Mouse (Mus musculus) hindbrain, embryonic 15.5 days (tissue): ENCODE results near the gene Hmx1. TPM values are rescaled to one million over a fixed set of nuclear protein-coding genes. Genes with fewer than 3 reads are reported as not detected.

Experiments
- ATAC-seq: fragments of 200-750 bp; cut with Nextera tagmentation; 2 replicates; pipeline ENCODE4 v1.8.0; 2017; ENCODE audit warnings: low read depth, moderate number of reproducible peaks, moderate TSS enrichment; ENCODE audit not compliant: low FRiP score
- H3K27ac ChIP-seq: fragments of 300-500 bp; sonication (generic); replicated peaks from 2 replicates; pipeline ENCODE4 v1.5.1; 2015; ENCODE audit warnings: mild to moderate bottlenecking, inconsistent platforms
- H3K27me3 ChIP-seq: fragments of 300-500 bp; sonication (generic); 2 replicates; pipeline ENCODE4 v1.6.1; 2015; ENCODE audit warnings: control low read depth, inconsistent platforms
- H3K36me3 ChIP-seq: fragments of 300-500 bp; sonication (generic); 2 replicates; pipeline ENCODE4 v1.6.1; 2015; ENCODE audit warnings: control low read depth, inconsistent platforms
- H3K4me1 ChIP-seq: fragments of 300-500 bp; sonication (generic); replicated peaks from 2 replicates; pipeline ENCODE4 v1.6.1; 2015; ENCODE audit warnings: control low read depth, inconsistent platforms
- H3K4me2 ChIP-seq: fragments of 300-500 bp; sonication (generic); 2 replicates; pipeline ENCODE4 v1.6.1; 2015; ENCODE audit warnings: moderate library complexity, mild to moderate bottlenecking, inconsistent platforms
- H3K4me3 ChIP-seq: fragments of 300-500 bp; sonication (generic); 2 replicates; pipeline ENCODE4 v1.5.1; 2015; ENCODE audit warnings: mild to moderate bottlenecking, inconsistent platforms
- H3K9ac ChIP-seq: fragments of 300-500 bp; sonication (generic); 2 replicates; pipeline ENCODE4 v1.6.1; 2015; ENCODE audit warnings: inconsistent platforms
- H3K9me3 ChIP-seq: fragments of 300-500 bp; sonication (generic); 2 replicates; pipeline ENCODE4 v1.6.1; 2016; ENCODE audit warnings: control low read depth, inconsistent platforms
- WGBS: fragments of 180-500 bp; shearing (Covaris S2); methylation state at CpG from one replicate; pipeline ENCODE4 v1.1.7; 2015; 5-methylcytosine and 5-hydroxymethylcytosine counted together
- polyA plus RNA-seq: library from polyadenylated mRNA; unstranded; fragments of >200 nt; fragmentation: Nextera tagmentation; extraction: Ambion mirVana; gene quantifications from 2 replicates; pipeline ENCODE4 v1.2.1, GENCODE M21; 2015

Gene Hmx1
- polyA plus RNA-seq, 1 experiment from 2014 or later = not detected

DNA sequence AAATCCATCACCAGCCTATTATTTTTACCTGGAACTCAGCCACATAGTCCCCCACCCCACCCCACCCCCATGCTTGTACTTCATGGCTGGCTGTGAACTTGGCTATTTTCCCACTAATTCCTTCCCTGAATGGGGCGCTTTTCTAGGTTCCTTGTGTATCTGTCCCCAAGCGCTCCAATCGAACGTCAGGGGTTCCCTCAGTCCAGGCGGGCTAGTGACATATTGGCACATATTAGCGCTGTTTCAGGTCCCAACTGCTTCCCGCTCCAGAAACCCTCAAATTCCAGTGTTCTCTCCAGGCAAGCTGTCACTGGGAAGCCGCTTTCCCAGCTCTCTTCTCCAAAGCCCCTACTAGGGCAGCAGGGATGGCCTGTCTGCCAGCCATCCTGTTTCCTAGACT lies 12.3 kb downstream of the Hmx1 start:
- no peak overlapping the region for H3K4me3 ChIP-seq
- no peaks in the 10 kb centered on the region for H3K9me3 ChIP-seq
- H3K27me3 ChIP-seq = peaks cover 81% of the 10 kb centered on the region
- H3K4me1 ChIP-seq = peaks cover 12% of the 10 kb centered on the region
- no peak overlapping the region for H3K9ac ChIP-seq
- H3K27ac ChIP-seq = no peak overlapping the region
- 4% methylated on average over 8 of the region's 8 CpGs for WGBS
- H3K36me3 ChIP-seq = no peaks in the 10 kb centered on the region
- no peak overlapping the region for H3K4me2 ChIP-seq
- no peak for ATAC-seq

GRCm38 (mm10) chr5:35407411-35407930 lies 18.6 kb downstream of the Hmx1 start:
- H3K27ac ChIP-seq = no peak overlapping the region
- no peak overlapping the region for H3K4me3 ChIP-seq
- H3K9me3 ChIP-seq = no peaks in the 10 kb centered on the region
- H3K27me3 ChIP-seq = peaks cover 42% of the 10 kb centered on the region
- no peaks in the 10 kb centered on the region for H3K36me3 ChIP-seq
- no peak overlapping the region for H3K9ac ChIP-seq
- no peaks in the 10 kb centered on the region for H3K4me1 ChIP-seq
- WGBS = 66% methylated on average over 9 of the region's 9 CpGs
- no peak for ATAC-seq
- no peak overlapping the region for H3K4me2 ChIP-seq

DNA sequence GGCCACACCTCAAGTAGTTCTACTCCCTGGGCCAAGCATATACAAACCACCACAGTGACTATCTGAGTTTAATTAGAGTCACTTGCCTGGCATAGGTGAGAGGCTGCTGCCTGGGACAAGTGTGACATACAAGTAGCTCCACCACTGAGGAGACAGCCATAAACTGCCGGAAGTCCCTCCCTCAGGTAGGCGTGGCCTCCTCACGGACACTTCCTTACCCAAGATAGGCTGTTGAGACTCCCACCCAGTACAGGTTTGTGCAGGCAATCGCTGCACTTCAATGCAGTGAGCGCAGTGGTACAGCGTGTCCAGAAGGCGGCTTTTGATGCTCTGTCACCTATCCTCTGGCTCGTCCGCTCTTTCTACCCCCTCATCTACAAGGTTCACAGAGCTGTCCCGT lies 22.1 kb downstream of the Hmx1 start:
- Histone ChIP-seq H3K27me3 (peaks cover 30% of the 10 kb centered on the region), H3K4me3 (no peak overlapping the region), H3K4me1 (0 out of 2 replicates have a peak, but pooled peaks cover 5% of the 10 kb centered on the region), H3K9ac (no peak overlapping the region), H3K36me3 (no peaks in the 10 kb centered on the region), H3K4me2 (no peak overlapping the region), H3K9me3 (no peaks in the 10 kb centered on the region), H3K27ac (no peak overlapping the region)
- no peak for ATAC-seq
- 66% methylated on average over 10 of the region's 10 CpGs for WGBS

- no peak overlapping the region for H3K9ac ChIP-seq
- H3K4me1 ChIP-seq = 0 out of 2 replicates have a peak, but pooled peaks cover 5% of the 10 kb centered on the region
- H3K4me2 ChIP-seq = no peak overlapping the region
- no peaks in the 10 kb centered on the region for H3K36me3 ChIP-seq
- no peaks in the 10 kb centered on the region for H3K9me3 ChIP-seq
- peaks cover 21% of the 10 kb centered on the region for H3K27me3 ChIP-seq
- no peak overlapping the region for H3K27ac ChIP-seq
- 45% methylated on average over 12 of the region's 12 CpGs for WGBS
- H3K4me3 ChIP-seq = no peak overlapping the region
- no peak for ATAC-seq
Measured at GRCm38 (mm10) chr5:35412833-35413232, 23.9 kb downstream of the Hmx1 start.

DNA sequence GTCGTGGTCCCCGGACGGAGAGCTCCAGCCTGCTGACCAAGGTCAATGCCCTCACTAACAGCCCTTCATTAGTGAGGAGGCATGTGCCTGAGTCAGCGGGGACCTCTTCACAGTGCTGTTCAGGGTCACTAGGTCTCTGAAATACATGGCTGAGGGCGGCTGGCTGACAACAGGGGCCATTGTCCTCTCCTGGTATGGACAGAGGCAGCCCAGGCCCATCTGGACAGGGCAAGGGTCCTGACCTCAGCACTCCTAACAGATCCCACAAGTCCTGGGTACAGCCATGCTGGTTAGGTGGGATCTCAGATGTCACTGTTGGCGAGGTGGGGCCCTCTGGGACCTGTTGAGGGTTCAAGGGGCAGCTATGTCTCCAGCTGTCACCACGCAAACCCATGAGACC lies 28.8 kb downstream of the Hmx1 start:
- no peaks in the 10 kb centered on the region for H3K9me3 ChIP-seq
- WGBS = 26% methylated on average over 7 of the region's 7 CpGs
- peaks cover 19% of the 10 kb centered on the region for H3K27me3 ChIP-seq
- H3K4me3 ChIP-seq = no peak overlapping the region
- no peak overlapping the region for H3K4me2 ChIP-seq
- H3K27ac ChIP-seq = no peak overlapping the region
- H3K9ac ChIP-seq = no peak overlapping the region
- H3K36me3 ChIP-seq = no peaks in the 10 kb centered on the region
- ATAC-seq = no peak
- 0 out of 2 replicates have a peak, but pooled peaks cover 5% of the 10 kb centered on the region for H3K4me1 ChIP-seq

- no peak for ATAC-seq
- no peaks in the 10 kb centered on the region for H3K4me1 ChIP-seq
- WGBS = 90% methylated on average over 4 of the region's 4 CpGs
Measured at GRCm38 (mm10) chr5:35421622-35422021, 32.7 kb downstream of the Hmx1 start.

GRCm38 (mm10) chr5:35425218-35425617 lies 36.3 kb downstream of the Hmx1 start:
- H3K27ac ChIP-seq = no peak overlapping the region
- H3K4me1 ChIP-seq = no peaks in the 10 kb centered on the region
- no peak for ATAC-seq
- no peaks in the 10 kb centered on the region; the same call in 1 of the 2 replicates for H3K27me3 ChIP-seq
- no peak overlapping the region for H3K4me3 ChIP-seq
- WGBS = 3% methylated on average over 11 of the region's 11 CpGs
- H3K9ac ChIP-seq = no peak overlapping the region
- H3K4me2 ChIP-seq = no peak overlapping the region
- no peaks in the 10 kb centered on the region for H3K9me3 ChIP-seq
- no peaks in the 10 kb centered on the region for H3K36me3 ChIP-seq

More at GRCm38 (mm10) chr5:35421622-35422021, 32.7 kb downstream of the Hmx1 start:
- Histone ChIP-seq H3K9ac (no peak overlapping the region), H3K36me3 (no peaks in the 10 kb centered on the region), H3K4me3 (no peak overlapping the region), H3K27ac (no peak overlapping the region), H3K27me3 (peaks cover 2% of the 10 kb centered on the region), H3K9me3 (no peaks in the 10 kb centered on the region), H3K4me2 (no peak overlapping the region)

- 80% methylated on average over 6 of the region's 6 CpGs for WGBS
- Histone ChIP-seq H3K9me3 (no peaks in the 10 kb centered on the region), H3K36me3 (no peaks in the 10 kb centered on the region), H3K9ac (no peak overlapping the region), H3K4me2 (no peak overlapping the region), H3K27ac (no peak overlapping the region), H3K4me1 (no peaks in the 10 kb centered on the region), H3K4me3 (no peak overlapping the region), H3K27me3 (no peaks in the 10 kb centered on the region)
- ATAC-seq = no peak
Measured at GRCm38 (mm10) chr5:35427901-35428300, 39.0 kb downstream of the Hmx1 start.

DNA sequence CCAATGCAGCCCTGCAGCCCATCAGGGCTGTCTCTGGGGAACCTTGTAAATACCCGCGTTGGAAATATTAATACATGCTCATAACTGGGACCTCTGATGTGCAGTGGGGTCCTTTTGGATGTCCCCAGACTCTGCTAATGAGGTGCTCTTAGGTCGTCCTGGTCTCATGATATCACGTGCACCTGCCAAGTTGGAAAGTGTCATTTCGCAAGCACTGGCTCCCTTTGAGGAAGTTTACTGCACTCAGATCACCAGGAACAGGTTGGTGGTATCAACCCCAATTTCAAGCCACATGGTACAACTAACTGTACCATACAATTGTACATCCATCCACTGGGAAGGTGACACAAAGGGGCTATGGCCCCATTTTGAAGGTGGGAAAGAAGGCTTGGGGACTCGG lies 39.5 kb downstream of the Hmx1 start:
- no peaks in the 10 kb centered on the region for H3K4me1 ChIP-seq
- no peak overlapping the region for H3K27ac ChIP-seq
- no peaks in the 10 kb centered on the region for H3K27me3 ChIP-seq
- no peak overlapping the region for H3K9ac ChIP-seq
- H3K36me3 ChIP-seq = no peaks in the 10 kb centered on the region
- no peak overlapping the region for H3K4me3 ChIP-seq
- no peak overlapping the region for H3K4me2 ChIP-seq
- ATAC-seq = no peak
- 88% methylated on average over 6 of the region's 6 CpGs for WGBS
- no peaks in the 10 kb centered on the region for H3K9me3 ChIP-seq

DNA sequence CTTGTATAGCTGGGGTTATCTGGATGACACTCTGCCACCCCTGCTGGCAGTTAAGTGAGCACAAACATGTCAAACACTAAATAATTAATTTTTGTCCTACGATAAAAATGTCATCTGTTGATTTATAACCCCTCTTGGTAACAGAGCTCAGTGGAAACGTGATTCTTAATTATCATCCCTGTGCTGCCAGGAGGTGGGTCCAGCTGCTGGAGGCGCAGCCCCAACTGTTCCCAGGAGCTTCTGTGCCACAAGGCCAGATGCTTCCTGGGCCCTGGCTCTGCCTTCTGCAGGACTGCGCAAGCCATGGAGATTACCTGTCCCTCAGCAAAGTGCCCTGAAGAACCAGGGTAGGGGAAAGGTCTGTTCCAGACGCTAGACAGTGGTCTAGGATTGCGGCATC lies 43.2 kb downstream of the Hmx1 start:
- WGBS = 55% methylated on average over 6 of the region's 6 CpGs
- Histone ChIP-seq H3K9ac (no peak overlapping the region), H3K4me3 (no peak overlapping the region), H3K9me3 (no peaks in the 10 kb centered on the region), H3K4me1 (no peaks in the 10 kb centered on the region), H3K36me3 (no peaks in the 10 kb centered on the region), H3K4me2 (no peak overlapping the region), H3K27ac (no peak overlapping the region), H3K27me3 (no peaks in the 10 kb centered on the region)
- ATAC-seq = no peak

- H3K27ac ChIP-seq = no peak overlapping the region
- no peaks in the 10 kb centered on the region for H3K9me3 ChIP-seq
- no peak for ATAC-seq
- no peaks in the 10 kb centered on the region for H3K36me3 ChIP-seq
- no peak overlapping the region for H3K9ac ChIP-seq
- H3K4me1 ChIP-seq = no peaks in the 10 kb centered on the region
- no peak overlapping the region for H3K4me2 ChIP-seq
- WGBS = 46% methylated on average over 5 of the region's 5 CpGs
- H3K27me3 ChIP-seq = no peaks in the 10 kb centered on the region
- no peak overlapping the region for H3K4me3 ChIP-seq
Measured at GRCm38 (mm10) chr5:35434038-35434437, 45.1 kb downstream of the Hmx1 start.

- H3K4me3 ChIP-seq = no peak overlapping the region
- no peaks in the 10 kb centered on the region for H3K27me3 ChIP-seq
- no peaks in the 10 kb centered on the region for H3K9me3 ChIP-seq
- WGBS = 51% methylated on average over 6 of the region's 6 CpGs
- H3K4me1 ChIP-seq = no peaks in the 10 kb centered on the region
- ATAC-seq = no peak
- H3K36me3 ChIP-seq = no peaks in the 10 kb centered on the region
- no peak overlapping the region for H3K4me2 ChIP-seq
- H3K27ac ChIP-seq = no peak overlapping the region
- H3K9ac ChIP-seq = no peak overlapping the region
Measured at GRCm38 (mm10) chr5:35434703-35435102, 45.8 kb downstream of the Hmx1 start.

DNA sequence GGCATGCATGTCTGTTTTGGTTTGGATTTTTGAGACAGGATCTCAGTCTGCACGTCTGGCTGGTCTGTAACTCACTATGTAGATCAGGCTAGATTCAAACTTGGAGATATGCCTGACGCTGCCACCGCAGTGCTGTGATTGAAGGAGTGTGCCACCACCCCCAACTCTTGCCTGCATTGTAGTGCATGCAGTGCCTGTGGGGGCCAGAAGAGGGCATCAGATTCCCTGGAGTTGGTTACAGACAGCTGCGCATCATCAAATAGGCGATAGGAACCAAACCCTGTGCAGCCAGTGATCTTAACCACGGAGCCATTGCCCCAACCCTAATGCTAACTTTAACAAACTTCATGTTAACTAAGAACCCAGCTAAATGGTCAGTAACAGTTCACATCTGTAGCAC lies 49.9 kb downstream of the Hmx1 start:
- H3K27ac ChIP-seq = no peak overlapping the region
- no peak overlapping the region for H3K9ac ChIP-seq
- ATAC-seq = no peak
- no peaks in the 10 kb centered on the region for H3K36me3 ChIP-seq
- no peaks in the 10 kb centered on the region for H3K27me3 ChIP-seq
- 83% methylated on average over 6 of the region's 6 CpGs for WGBS
- no peaks in the 10 kb centered on the region for H3K4me1 ChIP-seq
- H3K4me3 ChIP-seq = no peak overlapping the region
- H3K9me3 ChIP-seq = no peaks in the 10 kb centered on the region
- H3K4me2 ChIP-seq = no peak overlapping the region
